Comparison of ENCODE assay signal across 8 mouse cellular contexts in the genomic region with DNA sequence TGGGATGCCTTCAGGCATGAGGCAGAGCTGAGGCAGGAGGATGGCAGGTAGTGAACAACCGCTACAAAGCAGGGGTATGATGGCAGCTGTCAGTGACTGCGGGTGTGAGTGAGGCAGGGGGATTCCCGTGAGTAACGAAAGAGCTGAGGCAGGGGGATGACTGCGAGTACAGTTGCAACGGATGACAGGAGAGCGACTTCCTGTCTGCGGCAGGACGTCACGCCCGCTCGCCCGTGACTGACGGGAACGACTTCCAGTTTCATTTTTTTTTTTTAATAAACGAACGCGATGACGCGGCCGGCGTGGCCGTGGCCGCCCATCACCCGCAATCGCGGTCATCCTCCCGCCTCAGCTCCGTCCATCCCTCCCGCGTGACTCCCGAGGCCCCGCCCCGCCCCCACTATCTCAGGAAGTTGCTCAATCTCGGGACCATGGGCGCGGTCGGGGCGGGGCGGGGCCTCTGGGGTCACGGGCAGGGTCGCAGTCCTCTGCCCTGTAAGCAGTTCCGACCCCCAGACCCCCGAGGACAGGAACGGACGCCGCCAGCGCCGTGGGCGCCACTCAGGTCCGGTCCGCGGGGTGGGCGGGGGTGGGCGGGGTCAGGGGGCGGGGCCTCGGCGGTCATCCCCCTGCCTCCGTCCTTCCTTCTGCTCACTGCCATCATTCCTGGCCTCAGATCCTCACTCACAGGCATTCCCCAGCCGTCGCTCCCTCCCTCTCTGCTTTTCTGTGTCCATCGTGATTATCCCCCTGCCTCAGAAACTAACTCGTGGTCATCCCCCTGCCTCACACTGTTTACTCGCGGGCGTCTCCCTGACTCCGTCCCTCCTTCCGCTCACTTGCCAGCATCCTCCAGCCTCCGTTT. TPM values are rescaled to one million over a fixed set of nuclear protein-coding genes. Genes with fewer than 3 reads are reported as not detected.
DNase-seq lines count a peak whose midpoint lies in the region; ATAC-seq and TF ChIP-seq lines count a peak whose summit lies in the region.

Il3ra (plus strand) TSS at position 328 of the 865 bp plus-strand sequence.

- no peaks in the 10 kb centered on the region for H3K4me1 ChIP-seq in hindbrain, postnatal 0 days (ENCODE audit: insufficient read depth, low read length)

- H3K9ac ChIP-seq in hindbrain, postnatal 0 days (replicated peaks; ENCODE audit: low read length): peak within 1 kb of the TSS; percentile 55

- ATAC-seq in hindbrain, postnatal 0 days: peak; percentile 60

- intact Hi-C loops in left cerebral cortex, postnatal 36 days (cut with DNase I): no loop called here

- WGBS in hindbrain, postnatal 0 days: 6% methylated on average over 66 of the region's 69 CpGs

- peaks cover 13% of the 10 kb centered on the region; the same call in 1 of the 2 replicates for H3K9me3 ChIP-seq in hindbrain, postnatal 0 days (ENCODE audit: low read length)

- H3K4me2 ChIP-seq in hindbrain, postnatal 0 days (ENCODE audit: low read depth, low read length): peak within 1 kb of the TSS; percentile 81

- H3K36me3 ChIP-seq in hindbrain, postnatal 0 days (ENCODE audit: insufficient read depth, low read length): no peaks in the 10 kb centered on the region

- H3K4me3 ChIP-seq in hindbrain, postnatal 0 days (ENCODE audit: low read length): peak within 1 kb of the TSS; percentile 58

- peak within 1 kb of the TSS; percentile 77 for H3K27ac ChIP-seq in hindbrain, postnatal 0 days

- no peaks in the 10 kb centered on the region for H3K27me3 ChIP-seq in hindbrain, postnatal 0 days (ENCODE audit: insufficient read depth, low read length)

- DNase-seq in ZHBTc4 (ENCODE audit: low read depth, low spot score) (peak; percentile 87), MN1 (ENCODE audit: low spot score) (no peak)
- DNase-seq in cerebellum, postnatal 36 days: peak; percentile 61 to 63
- DNase-seq in gastrocnemius, postnatal 10 days: peak; percentile 82
- DNase-seq in hindbrain, postnatal 0 days (ENCODE audit: low spot score): peak; percentile 88
- peak; percentile 77 to 80 for DNase-seq in left cerebral cortex, postnatal 36 days (ENCODE audit: low spot score in 2 of 2)
- DNase-seq in mesoderm, embryonic 11.5 days (ENCODE audit: low read depth, low spot score): peak; percentile 79
- peak; percentile 71 for DNase-seq in skeletal muscle tissue, adult 2 months (ENCODE audit: low read depth, low spot score)

- no peak for TF ChIP-seq CTCF in hindbrain, postnatal 0 days (IDR thresholded peaks at IDR 0.05; ENCODE audit: low read depth)

RNA-seq across cellular contexts. Expression of gene Il3ra, which starts in this region (rescaled TPM):
- total RNA-seq in gastrocnemius, postnatal 10 days (2021): 1 to 10 TPM; 3.5 to 5.7 TPM
- total RNA-seq in hindbrain, postnatal 0 days (2014; rRNA removed): 3.8 and 11.0 TPM in 2 replicates
- polyA plus RNA-seq in hindbrain, postnatal 0 days (2015; fragmentation: Nextera tagmentation; extraction: Ambion mirVana): 2.3 and 2.4 TPM in 2 replicates
- 1 to 10 TPM; 3.6 to 3.9 TPM for total RNA-seq in left cerebral cortex, postnatal 36 days (2021)
